Mouse (Mus musculus) hindbrain, embryonic 11.5 days (tissue): ENCODE data around the gene Oas1a. TPM values are rescaled to one million over a fixed set of nuclear protein-coding genes. Genes with fewer than 3 reads are reported as not detected.
"Not testable (repeated sequence)": the region's sequence is repeated elsewhere in the genome, so short reads cannot be mapped to it uniquely, and the experiment has no call there.

Experiments
- ATAC-seq: fragments of 200-750 bp; cut with Nextera tagmentation; 2 replicates; pipeline ENCODE4 v1.8.0; 2017; ENCODE audit warnings: mild to moderate bottlenecking, moderate TSS enrichment, moderate library complexity; ENCODE audit not compliant: low FRiP score
- DNase-seq: peaks from one replicate; pipeline ENCODE4 v3.0.0-alpha.2; 2015; ENCODE audit warnings: low spot score
- H3K27ac ChIP-seq: fragments of 300-500 bp; sonication (generic); 2 replicates; pipeline ENCODE4 v1.5.1; 2014; ENCODE audit warnings: mild to moderate bottlenecking, low read depth, low read length
- H3K27me3 ChIP-seq: fragments of 300-500 bp; sonication (generic); 2 replicates; pipeline ENCODE4 v1.6.1; 2014; ENCODE audit warnings: mild to moderate bottlenecking, low read length, moderate library complexity, mixed read lengths; ENCODE audit not compliant: control insufficient read depth, insufficient read depth
- H3K36me3 ChIP-seq: fragments of 300-500 bp; sonication (generic); 2 replicates; pipeline ENCODE4 v1.6.1; 2014; ENCODE audit warnings: mild to moderate bottlenecking, low read length, moderate library complexity, mixed read lengths; ENCODE audit not compliant: control insufficient read depth, insufficient read depth
- H3K4me1 ChIP-seq: fragments of 300-500 bp; sonication (generic); replicated peaks from 2 replicates; pipeline ENCODE4 v1.6.1; 2014; ENCODE audit warnings: low read length, mixed read lengths; ENCODE audit not compliant: control insufficient read depth, insufficient read depth
- H3K4me2 ChIP-seq: fragments of 300-500 bp; sonication (generic); replicated peaks from 2 replicates; pipeline ENCODE4 v1.6.1; 2014; ENCODE audit warnings: mild to moderate bottlenecking, low read depth, low read length
- H3K4me3 ChIP-seq: fragments of 300-500 bp; sonication (generic); 2 replicates; pipeline ENCODE4 v1.5.1; 2014; ENCODE audit warnings: low read depth, low read length
- H3K9ac ChIP-seq: fragments of 300-500 bp; sonication (generic); 2 replicates; pipeline ENCODE4 v1.6.1; 2014; ENCODE audit warnings: low read depth, low read length
- H3K9me3 ChIP-seq: fragments of 300-500 bp; sonication (generic); 2 replicates; pipeline ENCODE4 v1.6.1; 2016; ENCODE audit warnings: low read length; ENCODE audit not compliant: control insufficient read depth
- WGBS: fragments of 180-500 bp; shearing (Covaris S2); extraction: QIAGEN DNeasy Blood & Tissue Kit; methylation state at CpG from one replicate; pipeline ENCODE4 v1.1.7; 2014; 5-methylcytosine and 5-hydroxymethylcytosine counted together
- polyA plus RNA-seq: library from polyadenylated mRNA; unstranded; fragments of >200 nt; fragmentation: Nextera tagmentation; extraction: Ambion mirVana; gene quantifications from 2 replicates; pipeline ENCODE4 v1.2.1, GENCODE M21; 2014

Gene Oas1a
- polyA plus RNA-seq, 1 experiment from 2014 or later = 1.0 TPM

GRCm38 (mm10) chr5:120898307-120898706 lies 9.0 kb downstream of the Oas1a start:
- no peaks in the 10 kb centered on the region for H3K27me3 ChIP-seq
- DNase-seq = no peak
- H3K4me3 ChIP-seq = no peak overlapping the region
- no peak overlapping the region for H3K27ac ChIP-seq
- H3K4me2 ChIP-seq = no peak overlapping the region
- no peaks in the 10 kb centered on the region for H3K9me3 ChIP-seq
- no peaks in the 10 kb centered on the region for H3K36me3 ChIP-seq
- no peaks in the 10 kb centered on the region for H3K4me1 ChIP-seq
- WGBS = 90% methylated on average over 6 of the region's 6 CpGs
- H3K9ac ChIP-seq = no peak overlapping the region
- ATAC-seq = no peak

GRCm38 (mm10) chr5:120895231-120895900 lies 12.0 kb downstream of the Oas1a start:
- Histone ChIP-seq H3K4me1 (no peaks in the 10 kb centered on the region), H3K9ac (no peak overlapping the region), H3K36me3 (no peaks in the 10 kb centered on the region), H3K27me3 (no peaks in the 10 kb centered on the region), H3K4me3 (no peak overlapping the region), H3K27ac (no peak overlapping the region), H3K9me3 (no peaks in the 10 kb centered on the region), H3K4me2 (no peak overlapping the region)
- DNase-seq = no peak
- ATAC-seq = no peak
- WGBS = 82% methylated on average over 11 of the region's 11 CpGs

- H3K27ac ChIP-seq = not testable (repeated sequence)
- WGBS = 92% methylated on average over 2 of the region's 2 CpGs
Measured at GRCm38 (mm10) chr5:120894692-120895091, 12.6 kb downstream of the Oas1a start.

GRCm38 (mm10) chr5:120893866-120894265 lies 13.5 kb downstream of the Oas1a start:
- H3K9ac ChIP-seq, H3K4me2 ChIP-seq: not testable (repeated sequence)
- 86% methylated on average over 4 of the region's 4 CpGs for WGBS

More at GRCm38 (mm10) chr5:120894692-120895091, 12.6 kb downstream of the Oas1a start:
- ATAC-seq, H3K4me2 ChIP-seq, H3K4me1 ChIP-seq, H3K27me3 ChIP-seq, H3K4me3 ChIP-seq, H3K9ac ChIP-seq, DNase-seq, H3K9me3 ChIP-seq, H3K36me3 ChIP-seq: not testable (repeated sequence)

GRCm38 (mm10) chr5:120892243-120892660 lies 15.1 kb downstream of the Oas1a start:
- H3K27me3 ChIP-seq = no peaks in the 10 kb centered on the region
- no peak overlapping the region for H3K27ac ChIP-seq
- H3K9ac ChIP-seq = no peak overlapping the region
- H3K4me2 ChIP-seq = no peak overlapping the region
- no peaks in the 10 kb centered on the region for H3K9me3 ChIP-seq
- 46% methylated on average over 2 of the region's 2 CpGs for WGBS
- no peak overlapping the region for H3K4me3 ChIP-seq
- ATAC-seq (no peak), DNase-seq (no peak)
- no peaks in the 10 kb centered on the region for H3K4me1 ChIP-seq
- no peaks in the 10 kb centered on the region for H3K36me3 ChIP-seq

More at GRCm38 (mm10) chr5:120893866-120894265, 13.5 kb downstream of the Oas1a start:
- H3K4me1 ChIP-seq, H3K27ac ChIP-seq, H3K36me3 ChIP-seq, H3K9me3 ChIP-seq, H3K27me3 ChIP-seq, H3K4me3 ChIP-seq, ATAC-seq, DNase-seq: not testable (repeated sequence)

GRCm38 (mm10) chr5:120891566-120892242 lies 15.6 kb downstream of the Oas1a start:
- H3K4me2 ChIP-seq, H3K9me3 ChIP-seq, H3K27me3 ChIP-seq, H3K4me3 ChIP-seq, ATAC-seq, H3K9ac ChIP-seq, H3K4me1 ChIP-seq, H3K27ac ChIP-seq, DNase-seq, H3K36me3 ChIP-seq: not testable (repeated sequence)
- WGBS = 74% methylated on average over 2 of the region's 2 CpGs

DNA sequence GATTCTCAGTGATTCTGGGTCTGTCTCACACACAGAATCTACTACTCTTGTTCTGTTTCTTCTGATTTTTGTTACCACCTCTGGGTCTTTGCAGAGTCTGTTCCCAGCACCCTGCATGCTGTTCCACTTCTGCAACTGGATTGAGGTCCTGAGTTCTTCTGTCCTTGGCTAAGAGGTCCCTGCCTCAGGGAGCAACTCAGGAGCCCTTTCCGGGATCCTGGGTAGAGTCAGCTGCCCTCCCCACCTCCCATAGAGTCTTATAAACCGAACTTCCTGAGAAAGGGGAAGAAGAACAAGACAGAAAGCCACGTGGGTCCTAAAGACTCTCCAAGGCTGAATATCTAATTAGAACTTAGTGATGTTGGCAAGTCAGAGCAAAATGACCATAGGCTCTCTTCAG lies 16.3 kb downstream of the Oas1a start:
- Histone ChIP-seq H3K27ac (no peak overlapping the region), H3K36me3 (no peaks in the 10 kb centered on the region), H3K27me3 (no peaks in the 10 kb centered on the region), H3K9me3 (no peaks in the 10 kb centered on the region), H3K4me1 (no peaks in the 10 kb centered on the region), H3K4me3 (no peak overlapping the region), H3K9ac (no peak overlapping the region), H3K4me2 (no peak overlapping the region)
- WGBS = 56% methylated on average over 3 of the region's 3 CpGs
- DNase-seq (no peak), ATAC-seq (no peak)

GRCm38 (mm10) chr5:120890026-120890425 lies 17.3 kb downstream of the Oas1a start:
- H3K4me1 ChIP-seq = no peaks in the 10 kb centered on the region
- DNase-seq (no peak), ATAC-seq (no peak)
- H3K27me3 ChIP-seq = no peaks in the 10 kb centered on the region
- H3K36me3 ChIP-seq = no peaks in the 10 kb centered on the region
- no peak overlapping the region for H3K4me2 ChIP-seq
- H3K4me3 ChIP-seq = no peak overlapping the region
- 82% methylated on average over 2 of the region's 2 CpGs for WGBS
- no peak overlapping the region for H3K27ac ChIP-seq
- no peak overlapping the region for H3K9ac ChIP-seq
- H3K9me3 ChIP-seq = no peaks in the 10 kb centered on the region

DNA sequence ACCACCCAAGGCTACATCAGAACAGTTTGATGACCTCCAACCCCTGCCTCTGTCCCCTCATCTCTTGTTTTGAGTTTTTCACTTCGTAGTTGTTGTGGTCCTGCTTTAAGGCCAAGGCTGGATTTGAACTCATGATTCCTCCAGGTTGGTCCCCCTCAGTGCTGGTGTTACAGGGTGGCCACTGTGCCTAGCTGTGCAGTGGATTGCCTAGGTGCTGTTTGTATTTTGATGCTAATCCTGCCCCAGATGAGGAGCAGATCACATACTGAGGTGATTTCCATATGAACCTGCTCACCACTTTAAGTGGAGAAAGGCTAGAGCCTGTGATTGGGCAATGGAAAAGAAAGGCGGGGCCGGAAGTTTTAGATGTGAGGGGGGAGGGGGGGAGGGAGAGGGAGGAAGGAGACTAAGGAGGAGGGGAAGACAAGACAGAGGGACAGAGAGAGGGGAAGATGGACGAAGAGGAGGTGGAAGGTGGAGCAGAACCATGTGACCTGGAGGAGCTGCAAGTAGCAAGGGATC lies 19.0 kb downstream of the Oas1a start:
- not testable (repeated sequence) for DNase-seq, H3K4me1 ChIP-seq, H3K36me3 ChIP-seq, H3K27me3 ChIP-seq, H3K4me3 ChIP-seq, H3K9me3 ChIP-seq, H3K27ac ChIP-seq, ATAC-seq, H3K9ac ChIP-seq, H3K4me2 ChIP-seq
- WGBS = 48% methylated on average over 4 of the region's 4 CpGs
